Mouse (Mus musculus) stomach, postnatal 0 days (tissue): ENCODE measurements at regions not wholly inside any gene's neighbourhood (a gene's known extent, or its start where the extent isn't known, plus 50 kb on each side); places are given as distances from the start of the nearest gene placed in this dataset.

Source experiments
- CTCF ChIP-seq: IDR thresholded peaks from 2 replicates; pipeline ENCODE4 v1.5.1; 2016; ENCODE audit warnings: antibody characterized with exemption, low read depth, mild to moderate bottlenecking, moderate library complexity
- EP300 ChIP-seq: optimal IDR thresholded peaks from 2 replicates; pipeline ENCODE3; 2016; ENCODE audit warnings: antibody characterized with exemption

DNA sequence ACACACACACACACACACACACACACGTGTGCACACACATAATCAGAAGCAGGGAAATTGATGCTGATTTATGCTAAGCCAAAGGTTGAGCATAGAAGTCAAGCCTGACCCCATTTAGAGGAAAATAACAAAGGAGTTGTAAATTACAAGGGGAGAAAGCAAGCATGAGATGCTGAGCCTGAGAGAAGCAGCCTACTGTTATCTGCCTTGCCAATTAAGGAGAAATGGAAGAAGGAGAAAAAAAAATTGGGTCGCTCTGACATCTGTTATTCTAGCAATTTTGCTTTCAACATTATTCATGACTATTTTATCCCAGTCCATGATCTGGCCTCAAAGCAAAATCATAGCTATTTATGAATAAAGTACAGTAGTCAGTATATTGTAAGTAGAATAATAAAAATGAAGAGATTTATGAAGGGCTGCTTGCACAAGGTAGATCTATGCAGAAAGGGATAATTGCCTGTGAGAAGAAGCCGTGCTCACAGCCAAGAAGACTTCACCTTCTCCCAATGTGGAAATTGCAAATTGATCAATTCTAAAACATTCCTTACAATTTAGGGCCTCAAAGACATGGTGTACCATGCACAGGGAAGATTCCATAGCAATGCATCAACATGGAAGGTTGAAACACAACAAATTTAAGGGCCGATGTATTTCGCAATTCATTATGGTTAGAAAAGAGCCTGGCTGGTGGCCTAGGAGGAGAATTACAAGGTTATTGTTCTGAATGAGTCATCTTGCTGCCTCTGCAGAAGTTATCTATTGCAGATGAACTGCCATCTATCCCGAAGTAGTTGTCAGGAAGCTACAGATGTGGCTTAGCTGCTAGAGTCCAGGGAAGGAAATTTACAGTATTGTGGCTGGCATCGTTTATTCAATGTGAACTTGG is 585.7 kb downstream of the Zfp619 start:
- no peak for TF ChIP-seq CTCF
- TF ChIP-seq EP300 = no peak
